Mouse (Mus musculus) heart, adult 11 months (tissue): ENCODE data around the gene Adam1a.

Experiments
- DNase-seq: peaks from one replicate; pipeline ENCODE4 v3.0.0; 2022

Adam1a gene

GRCm38 (mm10) chr5:121544910-121545792 lies at the start of gene Adam1a, which contains the start of gene Gm42878:
Gene Adam1a (minus strand): TSS chr5:121545482.
Gene Gm42878 (minus strand): TSS chr5:121545482.
- peak; percentile 95 for DNase-seq

- DNase-seq, result peak; percentile 92
Observed at GRCm38 (mm10) chr5:121594714-121595313, 49.5 kb upstream of the Adam1a start.

DNA sequence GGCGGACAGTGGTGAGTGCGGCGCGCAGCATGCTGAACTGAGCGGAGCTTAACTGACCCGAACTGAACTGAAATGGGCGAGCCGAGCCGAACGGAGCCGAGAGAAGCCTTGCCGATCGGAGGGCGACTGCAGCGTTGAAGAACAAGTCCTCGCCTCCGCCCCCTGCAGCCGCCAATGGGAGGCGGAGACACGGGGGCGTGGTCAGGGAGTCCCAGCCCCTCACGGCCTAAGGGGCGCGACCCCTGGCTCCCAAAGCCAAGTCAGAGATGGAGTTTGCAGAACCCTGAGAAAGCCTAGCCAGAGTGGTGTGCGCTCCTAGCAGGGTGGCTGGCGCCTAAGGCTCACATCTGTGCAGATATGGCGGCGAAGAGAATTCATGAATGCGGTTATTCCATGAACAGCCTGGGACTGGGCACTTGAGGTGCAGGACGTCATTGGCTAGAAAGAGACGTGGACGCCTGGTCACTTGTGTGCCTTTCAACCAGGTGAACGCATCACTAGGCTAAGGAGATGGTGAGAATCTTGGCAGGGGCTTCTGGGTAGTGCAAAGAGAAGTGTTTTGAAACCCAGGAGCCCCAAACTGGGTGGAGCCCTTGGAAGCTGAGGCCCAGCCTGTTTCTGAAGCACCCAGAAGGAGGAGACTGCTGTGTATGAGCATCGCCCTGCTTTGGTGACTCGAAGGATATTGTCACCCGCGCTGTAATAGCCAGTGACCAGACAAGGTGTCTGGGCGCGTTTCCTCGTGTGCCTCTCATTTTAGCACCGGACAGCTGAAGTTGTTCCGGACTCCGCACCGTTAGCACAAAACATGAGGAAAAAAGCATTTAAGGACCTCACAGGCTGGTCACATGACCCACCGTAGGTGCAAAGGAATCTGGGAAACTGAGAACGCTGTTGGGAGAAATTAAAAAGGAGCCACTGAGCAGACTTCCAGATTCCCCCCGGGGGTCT lies 48.4 kb upstream of the Adam1a start, which contains the start of gene Aldh2:
Aldh2 (minus strand) TSS at position 374 of the 951 bp plus-strand sequence.
- peak; percentile 99 for DNase-seq

- peak; percentile 84 for DNase-seq
Observed at GRCm38 (mm10) chr5:121592816-121593407, 47.6 kb upstream of the Adam1a start.

DNA sequence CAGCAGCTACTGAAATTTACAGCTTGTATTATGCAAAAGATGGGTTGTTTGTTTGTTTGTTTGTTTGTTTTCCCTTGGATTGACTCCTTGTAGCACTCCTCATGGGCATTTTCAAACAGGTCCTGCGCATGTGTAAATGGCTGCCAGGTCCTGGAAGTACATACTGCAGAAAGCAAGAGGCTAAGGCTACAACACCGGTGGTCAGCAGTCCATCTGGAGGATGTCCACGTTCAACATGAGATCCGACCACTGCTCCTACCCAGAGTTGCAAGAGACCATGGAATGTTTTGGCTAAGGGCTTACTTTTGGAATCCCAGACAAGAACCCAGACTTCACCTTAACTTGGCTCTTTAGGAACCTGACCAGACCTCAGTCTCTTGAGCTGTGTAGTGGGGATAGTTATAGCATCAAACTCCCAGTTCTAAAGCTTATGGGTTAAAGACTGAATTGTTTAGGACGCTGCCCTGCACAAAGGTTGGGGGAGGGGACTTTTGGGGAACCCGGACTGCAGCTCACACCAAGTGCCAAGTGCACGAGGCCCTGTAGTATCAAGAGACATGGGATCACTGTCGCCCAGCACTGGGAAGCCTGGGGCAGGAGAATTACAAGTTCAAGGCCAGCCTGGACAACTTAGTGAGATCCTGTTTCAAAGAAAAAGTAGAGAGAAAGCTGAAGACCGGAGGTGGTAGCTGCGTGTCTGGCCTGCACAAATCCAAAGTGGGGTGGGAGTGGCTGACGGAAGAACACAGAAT lies 47.0 kb upstream of the Adam1a start:
- peak; percentile 94 for DNase-seq

DNA sequence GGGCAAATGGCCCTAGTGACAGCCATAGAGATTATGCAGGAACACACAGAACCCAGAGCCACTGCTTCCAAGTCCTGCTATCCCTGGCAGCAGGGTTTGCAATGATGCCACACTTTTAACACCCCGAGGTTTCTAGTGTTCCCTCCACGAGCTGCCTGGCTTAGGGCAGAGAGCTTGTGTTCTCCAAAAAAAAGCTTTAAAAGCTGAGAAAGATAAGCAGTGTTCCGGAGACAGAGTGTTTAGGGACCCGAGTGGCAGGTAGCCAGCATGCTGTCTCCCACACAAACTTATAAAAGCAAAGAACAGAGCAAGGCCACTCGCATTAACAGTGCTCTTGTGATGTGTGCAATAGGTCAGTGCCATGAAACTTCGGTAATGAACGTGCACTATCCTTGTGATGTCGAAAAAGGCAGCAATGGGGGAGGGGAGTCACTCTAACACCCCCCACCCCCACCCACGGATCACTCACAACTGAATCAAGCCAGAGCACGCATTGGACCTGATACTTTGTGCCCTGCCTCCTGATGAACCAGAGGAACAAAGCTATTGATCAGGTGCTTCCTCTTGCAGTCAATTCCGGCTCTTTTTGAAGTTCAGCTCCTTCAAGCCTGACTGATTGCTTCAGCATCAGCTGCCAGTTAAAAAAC lies 46.3 kb upstream of the Adam1a start:
- DNase-seq, result peak; percentile 96

DNA sequence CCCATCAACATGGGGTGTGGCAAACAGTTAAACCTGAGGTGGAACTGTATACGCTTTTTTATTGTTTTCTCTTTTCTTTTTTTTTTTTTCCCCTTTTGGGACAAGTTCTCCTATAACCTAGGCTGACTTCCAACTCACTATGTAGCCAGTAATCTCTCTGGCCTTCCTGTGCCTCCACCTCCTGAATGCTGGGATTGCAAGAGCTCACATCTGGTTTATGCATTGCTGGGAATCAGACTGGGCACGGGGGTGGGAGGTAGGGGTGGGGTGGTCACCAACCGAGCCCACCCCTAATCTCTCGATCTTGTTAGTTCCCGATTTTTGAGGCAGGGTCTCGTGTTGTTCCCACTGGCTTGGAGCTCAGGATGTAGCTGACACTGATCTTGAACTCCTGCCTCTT lies 44.6 kb upstream of the Adam1a start:
- DNase-seq, result peak; percentile 92

- DNase-seq, result peak; percentile 99
Observed at GRCm38 (mm10) chr5:121586400-121587039, 41.2 kb upstream of the Adam1a start.

- peak; percentile 95 for DNase-seq
Observed at GRCm38 (mm10) chr5:121585699-121586098, 40.4 kb upstream of the Adam1a start.

GRCm38 (mm10) chr5:121585005-121585404 lies 39.7 kb upstream of the Adam1a start:
- no peak for DNase-seq

GRCm38 (mm10) chr5:121583765-121584501 lies 38.7 kb upstream of the Adam1a start:
- DNase-seq, result peak; percentile 100

- DNase-seq, result no peak
Observed at GRCm38 (mm10) chr5:121581945-121582344, 36.7 kb upstream of the Adam1a start.

DNA sequence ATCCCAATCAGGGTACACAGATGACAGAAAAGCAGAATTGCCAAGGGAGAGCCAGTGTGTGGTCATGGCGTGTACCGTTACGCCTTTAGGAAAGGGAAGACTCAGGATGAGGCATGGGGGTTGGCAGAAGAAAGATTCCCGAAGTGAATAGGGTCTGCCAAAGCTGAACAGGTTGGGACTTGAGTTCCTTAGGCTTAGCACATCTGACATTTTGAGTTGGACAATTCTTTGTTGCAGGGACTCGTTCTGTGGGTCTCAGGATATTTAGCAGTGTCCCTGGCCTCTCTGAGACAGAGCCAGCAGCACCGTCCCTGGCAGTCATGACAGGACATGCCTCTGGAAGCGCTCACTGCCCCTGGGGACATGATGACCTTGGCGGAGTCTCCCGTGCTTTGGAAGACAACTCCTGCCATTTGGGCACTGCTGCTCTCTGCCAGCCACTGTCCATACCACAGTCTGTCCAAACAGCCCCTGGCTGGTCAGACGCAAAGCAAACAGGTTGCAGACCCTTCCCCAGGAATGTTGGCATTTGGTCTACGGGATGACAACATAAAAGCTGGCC lies 31.7 kb upstream of the Adam1a start:
- DNase-seq, result peak; percentile 95

GRCm38 (mm10) chr5:121575867-121576266 lies 30.6 kb upstream of the Adam1a start:
- DNase-seq, result peak; percentile 84

GRCm38 (mm10) chr5:121574145-121574544 lies 28.9 kb upstream of the Adam1a start:
- DNase-seq, result peak; percentile 91

DNA sequence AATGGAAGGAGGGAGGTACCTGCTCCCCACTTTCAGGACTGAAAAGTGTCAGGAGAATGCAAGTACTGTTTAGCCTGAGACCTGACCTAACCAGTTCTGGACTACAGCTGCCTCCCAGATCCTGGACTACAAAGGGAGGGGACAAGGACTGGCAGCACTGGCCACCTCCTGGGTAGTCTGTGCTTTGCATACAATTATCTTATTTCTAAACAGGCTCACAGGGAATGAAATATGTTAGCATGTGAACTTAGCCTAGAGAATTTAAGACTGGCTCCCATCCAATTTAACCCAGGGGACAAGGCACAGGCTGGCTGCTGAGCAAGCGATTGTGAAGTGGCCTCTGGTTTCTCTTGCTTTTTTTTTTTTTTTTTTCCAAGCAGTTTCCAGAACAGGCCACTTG lies 25.5 kb upstream of the Adam1a start:
- no peak for DNase-seq

DNA sequence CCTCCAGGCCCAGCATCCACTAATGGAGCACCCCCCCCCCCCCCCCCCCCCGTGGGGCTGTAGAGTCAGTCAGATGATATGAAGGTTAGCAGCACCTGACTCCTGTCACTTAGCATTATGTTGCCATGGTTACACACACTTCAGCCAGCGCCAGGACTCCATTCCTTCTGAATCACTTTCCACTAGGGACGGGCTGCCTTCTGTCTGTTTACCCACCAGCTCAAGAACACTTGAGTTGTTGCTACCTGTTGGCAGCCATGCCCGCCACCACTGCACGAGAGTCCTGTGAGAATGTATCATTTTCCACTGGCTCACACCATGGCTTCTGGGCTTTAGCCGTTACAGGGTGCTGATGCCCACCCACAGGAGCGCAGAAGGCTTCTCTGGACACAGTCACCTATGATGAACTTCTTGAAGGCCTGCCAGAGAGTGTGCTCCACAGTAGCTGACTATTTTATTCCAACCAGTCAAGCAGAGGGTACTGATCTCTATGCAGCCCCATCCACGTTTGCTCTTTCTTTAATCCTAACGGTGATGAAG lies 24.7 kb upstream of the Adam1a start:
- DNase-seq, result peak; percentile 91

DNA sequence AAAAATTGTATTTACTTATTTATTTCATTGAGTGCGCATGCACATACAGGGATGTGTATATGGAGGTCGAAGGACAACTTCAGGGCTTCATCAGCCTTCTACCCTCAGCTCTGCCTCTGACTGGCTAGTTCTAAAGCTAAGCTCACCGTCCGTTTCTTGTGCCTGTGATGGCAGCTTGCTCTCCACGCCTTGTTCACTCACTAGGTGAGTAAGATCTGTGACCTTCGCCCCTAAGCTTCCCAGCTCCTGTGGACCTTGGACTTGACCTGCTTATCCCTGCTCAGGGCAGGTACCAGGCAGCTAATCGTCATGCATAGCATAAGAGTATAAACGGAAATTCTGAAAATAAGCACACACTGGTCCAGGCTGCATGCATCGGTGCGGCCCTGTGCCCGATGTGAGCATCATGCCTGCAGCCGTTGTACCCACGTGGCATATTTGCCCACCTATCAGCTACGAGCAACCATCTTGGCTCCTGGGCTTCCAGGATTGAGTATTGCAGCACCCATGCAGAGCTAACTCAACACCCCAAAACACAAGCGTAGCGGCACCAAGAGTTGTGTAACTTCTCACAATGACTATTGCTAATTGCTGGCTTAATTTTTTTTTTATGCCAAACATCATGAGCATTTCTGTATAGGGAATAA lies 20.9 kb upstream of the Adam1a start:
- peak; percentile 87 for DNase-seq

GRCm38 (mm10) chr5:121564468-121564895 lies 19.2 kb upstream of the Adam1a start:
- peak; percentile 98 for DNase-seq
